Mouse (Mus musculus) spleen, embryonic (tissue): ENCODE results near the gene Kctd12.

Experiments
- CTCF ChIA-PET: fragments of 350-600 bp; sonication (Branson Sonifier 250); formaldehyde crosslinking; loops from one replicate; lab custom pipeline; 2022; lab: Charles Lee

Kctd12 gene

DNA sequence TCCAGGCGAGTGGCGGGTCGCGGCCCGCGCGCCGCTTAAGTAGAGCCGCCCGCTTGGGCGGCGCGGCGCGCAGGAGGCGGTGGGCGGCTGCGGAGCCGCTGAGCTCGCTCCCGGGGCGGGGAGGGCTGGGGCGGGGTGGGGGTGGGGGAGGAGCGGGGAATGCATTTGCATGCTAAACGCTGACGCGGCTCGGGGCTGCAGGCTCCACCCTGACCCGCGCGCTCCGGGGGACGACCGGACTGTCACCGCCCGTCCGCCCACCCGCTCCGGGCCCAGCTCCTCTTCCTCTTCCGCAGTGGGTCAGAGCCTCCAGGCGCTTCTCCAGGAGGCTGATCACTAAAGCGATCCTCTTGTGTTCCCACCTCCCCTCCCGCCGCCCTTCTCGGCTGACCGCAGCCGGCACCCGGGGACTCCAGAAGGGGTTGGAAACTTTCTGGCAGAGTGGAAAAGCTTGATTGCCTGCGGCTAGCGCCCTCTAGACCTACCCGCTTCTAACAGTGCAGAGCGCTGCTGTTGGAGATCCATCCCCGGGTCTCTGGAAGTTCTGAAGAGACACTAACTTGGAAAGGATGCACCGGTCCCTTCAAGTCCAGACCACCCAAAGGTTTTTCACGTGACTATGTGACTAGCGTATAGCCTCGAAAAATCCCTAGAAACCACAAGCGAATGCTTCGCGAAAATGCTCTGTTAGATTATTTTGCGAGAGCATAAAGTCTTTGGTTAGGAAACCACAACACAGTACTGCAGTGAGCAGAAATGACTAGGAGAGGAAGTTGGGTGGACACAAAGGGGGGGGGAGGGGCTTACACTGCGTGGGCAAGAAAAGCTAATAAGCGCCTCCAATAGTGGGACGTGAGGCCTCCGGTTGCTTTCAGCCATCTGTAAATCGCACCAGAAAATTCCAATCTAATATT, at the start of gene Kctd12:
Kctd12 (minus strand) TSS at position 11 of the 914 bp plus-strand sequence.
- CTCF ChIA-PET, result interaction anchor here (1.1 to 1.5 kb wide), 2 partner anchors 76 to 143 kb away, joined by 3 read pairs; no protein-coding TSS in a partner anchor

DNA sequence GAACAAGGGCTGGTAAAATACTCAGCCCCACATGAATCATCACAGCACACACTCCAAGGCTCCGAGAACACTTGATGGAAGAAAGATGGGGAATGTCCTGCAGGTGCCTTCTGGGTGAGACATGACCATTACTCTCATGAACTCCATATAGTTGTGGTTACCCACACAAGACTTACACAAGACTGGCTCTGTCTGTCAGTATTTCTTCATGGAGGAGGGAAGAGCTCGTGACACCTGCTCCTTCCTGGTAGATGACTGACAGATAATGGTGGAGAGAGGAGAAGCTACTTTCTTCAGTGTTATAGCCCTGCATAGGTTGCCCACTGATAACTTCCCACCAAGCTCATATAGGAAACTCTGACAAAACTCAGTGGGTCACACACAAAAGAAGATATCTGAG, 46.8 kb upstream of the Kctd12 start:
- CTCF ChIA-PET, result no interaction called here

DNA sequence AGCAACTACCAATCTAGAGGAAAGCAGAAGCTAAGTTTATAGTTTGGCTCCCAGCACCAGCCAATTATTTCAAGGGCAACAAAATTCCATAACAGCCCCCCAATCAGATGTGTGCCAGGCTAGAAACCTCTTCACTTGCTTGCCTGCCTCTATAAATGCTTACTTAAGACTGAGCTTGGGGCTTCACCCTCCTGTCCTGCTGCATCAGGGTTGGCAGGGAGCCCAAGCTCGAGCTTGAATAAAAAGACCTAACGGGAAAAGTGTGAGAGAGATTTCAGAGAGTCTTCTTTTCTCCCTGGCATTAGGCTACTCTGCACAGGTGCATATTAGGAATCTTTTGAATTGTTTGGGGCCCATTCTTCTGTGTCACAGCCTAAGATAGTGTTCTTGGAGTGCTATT, 37.6 kb upstream of the Kctd12 start:
- CTCF ChIA-PET, result no interaction called here

DNA sequence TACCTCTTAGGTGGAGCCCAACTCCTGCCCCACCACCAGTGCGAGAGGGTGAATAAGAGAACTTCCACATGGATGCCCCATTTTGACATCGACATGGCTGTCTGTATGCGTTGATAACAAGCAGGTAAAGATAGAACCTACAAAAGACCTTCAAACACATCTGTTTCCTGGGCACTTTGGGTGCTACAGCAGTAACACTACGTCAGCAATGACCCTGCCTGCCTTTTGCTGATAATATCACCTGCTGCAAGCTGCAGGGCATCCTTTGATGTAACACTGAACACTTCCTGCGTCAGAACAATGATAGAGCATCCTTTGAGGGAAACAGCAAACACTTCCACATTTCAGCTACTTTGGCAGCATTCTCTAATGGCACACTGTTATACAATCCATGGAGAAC, 34.6 kb upstream of the Kctd12 start:
- CTCF ChIA-PET, result interaction anchor here (0.7 kb wide), 1 partner anchor 359 kb away, joined by 5 read pairs; no protein-coding TSS in a partner anchor

DNA sequence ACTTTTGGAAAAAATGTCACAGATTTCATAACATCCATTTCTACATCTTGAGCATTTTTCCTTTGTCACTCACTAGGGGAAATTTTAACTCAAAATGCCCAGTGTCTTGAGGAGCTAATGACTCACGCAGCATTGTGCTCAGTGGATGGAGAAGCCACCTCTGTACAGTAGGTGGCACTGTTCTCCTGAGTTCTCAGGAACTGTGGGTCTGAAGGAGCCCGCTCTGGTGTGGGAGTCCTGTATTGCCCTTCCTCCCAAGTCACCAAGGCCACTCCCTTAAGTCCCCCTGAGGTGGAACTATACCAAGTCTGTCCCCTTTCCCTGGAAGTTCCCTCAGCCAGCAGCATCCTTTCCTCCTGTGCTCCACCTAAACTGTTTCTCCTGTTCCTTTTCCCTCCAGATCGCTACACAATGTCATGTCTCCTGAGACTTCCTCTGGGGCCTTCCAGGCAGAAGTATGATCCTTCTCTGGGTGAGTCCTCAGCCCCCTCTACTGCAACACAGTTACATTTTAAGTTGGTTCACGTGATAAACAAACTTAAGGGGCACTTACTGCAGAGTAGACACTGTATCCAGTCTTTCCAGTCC, 30.2 kb upstream of the Kctd12 start:
- CTCF ChIA-PET, result interaction anchor here (0.9 to 4.3 kb wide), 3 partner anchors 34 to 39 kb away, joined by 3 to 25 read pairs (median 6); partner anchors contain the start of gene Acod1

DNA sequence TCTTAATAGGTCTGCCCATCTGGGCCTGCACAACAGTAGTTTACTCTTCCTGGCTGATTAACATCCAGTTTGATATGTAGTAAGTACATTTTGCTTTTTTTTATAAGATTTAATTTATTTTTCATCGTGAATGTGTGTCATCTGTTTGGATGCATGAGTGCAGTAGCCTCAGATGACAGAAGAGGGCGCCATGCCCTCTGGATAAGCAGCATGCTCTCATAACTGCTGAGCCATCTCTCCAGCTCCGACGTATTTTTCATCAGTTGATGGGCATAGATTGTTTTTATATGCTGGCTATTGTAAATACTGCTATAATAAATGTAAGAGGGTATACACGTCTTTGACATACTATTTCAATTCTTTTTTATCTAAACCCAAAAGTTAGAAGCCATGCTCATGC, 29.3 kb upstream of the Kctd12 start:
- CTCF ChIA-PET, result interaction anchor here (0.6 to 4.3 kb wide), 4 partner anchors 35 to 216 kb away, joined by 3 to 25 read pairs (median 3); partner anchors contain the start of gene Acod1

DNA sequence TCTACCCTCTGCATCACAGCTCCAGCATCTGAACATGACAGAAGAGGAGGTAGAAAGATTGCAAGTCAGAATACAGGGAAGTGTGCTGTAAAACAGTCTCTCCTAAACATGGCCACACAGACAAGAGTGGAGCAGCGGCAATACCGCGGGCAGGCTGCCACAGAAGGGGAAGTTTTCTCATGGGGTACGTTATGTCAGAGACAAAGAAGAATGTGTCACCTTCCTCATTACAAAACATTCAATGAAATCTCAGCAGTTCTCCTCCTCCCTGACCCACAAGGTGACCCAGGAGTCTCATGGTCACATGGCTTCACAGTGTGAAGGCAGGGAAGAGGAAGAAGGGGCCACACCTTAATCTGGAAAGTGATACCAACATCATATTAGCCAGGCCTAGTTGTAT, 25.3 kb upstream of the Kctd12 start:
- CTCF ChIA-PET, result no interaction called here

DNA sequence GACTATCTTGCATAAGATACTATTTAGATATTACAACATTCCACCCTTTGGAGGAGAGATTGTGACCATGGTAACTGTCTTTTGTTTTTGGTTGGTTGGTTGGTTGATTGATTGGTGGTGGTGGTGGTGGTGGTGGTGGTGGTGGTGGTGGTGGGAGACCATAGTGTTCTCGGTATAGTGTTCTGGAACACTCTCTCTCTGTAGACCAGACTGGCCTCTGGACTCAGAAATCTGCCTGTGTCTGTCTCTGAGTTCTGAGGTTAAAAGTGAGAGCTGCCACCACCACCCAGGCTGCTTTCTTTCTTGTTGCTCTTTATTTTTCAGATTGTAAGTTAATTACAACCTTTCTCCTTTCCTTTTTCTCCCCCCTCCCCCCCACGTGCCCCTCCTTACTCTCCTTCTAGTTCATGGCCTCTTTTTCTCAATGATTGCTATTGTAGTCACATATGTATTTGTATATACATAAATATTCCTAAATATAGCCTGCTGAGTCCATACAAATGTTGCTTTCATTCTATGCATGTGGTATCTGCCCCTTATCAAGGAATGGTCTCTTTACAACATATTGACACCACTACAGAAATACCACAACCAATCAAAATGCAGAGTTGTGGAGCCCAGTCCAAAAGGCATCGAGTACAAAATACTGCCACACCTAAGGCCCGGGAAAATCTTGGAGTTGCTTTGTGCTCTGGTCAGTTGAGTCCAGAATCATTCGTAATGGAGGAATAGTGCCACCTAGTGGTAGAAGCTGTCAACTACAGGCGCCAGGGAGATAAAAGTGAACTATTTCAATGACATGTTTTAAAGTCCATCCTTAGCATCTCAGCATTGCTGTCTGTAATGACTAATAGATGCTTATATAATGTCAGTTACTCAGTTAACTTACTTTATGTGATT, 12.5 kb upstream of the Kctd12 start:
- CTCF ChIA-PET, result interaction anchor here (0.6 to 0.7 kb wide), 2 partner anchors 57 to 512 kb away, joined by 3 to 15 read pairs; no protein-coding TSS in a partner anchor

DNA sequence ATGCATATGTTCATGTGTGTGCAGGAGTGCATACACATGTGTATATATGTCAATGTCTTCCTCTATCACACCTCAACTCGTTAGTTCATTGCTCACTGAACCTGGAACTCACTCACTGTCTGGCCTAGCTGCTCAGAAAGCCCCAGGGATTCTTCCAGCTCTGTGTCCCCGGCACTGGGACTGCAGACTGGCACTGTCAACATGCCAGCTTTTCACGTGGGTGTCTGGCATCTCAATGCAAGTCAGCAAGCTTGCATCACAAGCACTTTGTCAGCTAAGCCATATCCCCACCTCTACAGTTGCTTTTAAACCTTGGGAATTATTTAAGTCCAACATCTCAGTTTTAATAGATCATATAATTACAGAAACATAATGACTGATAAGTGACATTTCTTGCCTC, 8.3 kb upstream of the Kctd12 start:
- CTCF ChIA-PET, result no interaction called here

DNA sequence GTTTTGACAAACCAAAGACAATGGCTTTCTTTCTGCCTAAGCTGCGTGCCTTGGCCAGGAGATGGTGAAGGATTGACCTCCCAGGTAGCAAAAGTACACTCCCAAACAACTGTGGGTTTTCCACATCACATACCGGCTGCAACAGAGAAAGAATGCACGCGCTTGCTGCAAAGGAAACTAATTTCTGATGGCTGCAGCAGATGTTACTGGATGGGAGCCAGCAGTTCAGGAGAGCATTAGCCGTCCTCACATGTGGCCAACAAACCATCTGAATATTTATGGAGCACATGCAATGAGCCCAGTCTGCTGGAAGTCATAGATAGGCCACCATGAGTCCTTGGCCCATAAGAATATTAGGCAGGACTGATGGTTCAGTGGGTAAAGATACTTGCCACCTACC, 7.4 kb upstream of the Kctd12 start:
- CTCF ChIA-PET, result interaction anchor here (0.7 kb wide), 1 partner anchor 195 kb away, joined by 6 read pairs; no protein-coding TSS in a partner anchor

DNA sequence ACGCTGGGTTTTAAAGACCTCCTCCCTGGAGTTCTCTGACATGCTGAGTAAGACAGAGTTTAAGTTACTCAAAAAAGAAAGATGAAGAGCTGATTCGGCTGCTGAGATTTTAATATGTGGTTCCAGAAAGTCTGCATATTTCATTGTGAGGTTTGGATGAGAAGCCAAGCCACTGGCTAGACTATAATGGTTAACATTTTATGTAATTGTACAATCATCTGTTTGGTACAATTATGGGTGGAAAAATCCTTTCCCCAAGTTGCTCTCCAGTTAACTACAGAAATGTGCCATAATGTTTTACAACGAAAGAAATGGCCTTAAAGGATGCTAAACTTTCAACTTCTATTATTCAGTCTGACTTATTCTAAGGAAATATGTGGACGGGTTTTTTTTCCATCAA, 6.8 kb upstream of the Kctd12 start:
- CTCF ChIA-PET, result interaction anchor here (0.7 kb wide), 1 partner anchor 194 kb away, joined by 6 read pairs; no protein-coding TSS in a partner anchor

DNA sequence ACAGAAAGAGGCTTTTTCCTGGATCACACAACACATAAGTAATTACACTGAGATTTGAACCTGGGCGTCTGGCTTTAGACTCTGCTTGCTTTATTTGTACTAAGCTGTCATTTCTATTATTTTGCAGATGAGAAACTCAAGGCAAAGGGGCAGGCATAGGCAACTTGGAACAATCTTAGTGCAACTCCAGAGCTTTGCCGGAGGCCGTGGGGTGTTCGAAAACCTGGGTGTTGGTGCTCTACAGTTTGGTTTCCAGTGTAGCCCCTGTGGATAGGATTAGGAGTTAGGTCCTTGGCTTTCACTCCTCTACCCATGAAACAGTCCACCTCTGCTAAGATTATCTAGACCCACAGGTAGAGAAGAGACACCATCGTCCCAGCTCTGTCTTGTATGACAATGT, 5.2 kb upstream of the Kctd12 start:
- CTCF ChIA-PET, result no interaction called here

DNA sequence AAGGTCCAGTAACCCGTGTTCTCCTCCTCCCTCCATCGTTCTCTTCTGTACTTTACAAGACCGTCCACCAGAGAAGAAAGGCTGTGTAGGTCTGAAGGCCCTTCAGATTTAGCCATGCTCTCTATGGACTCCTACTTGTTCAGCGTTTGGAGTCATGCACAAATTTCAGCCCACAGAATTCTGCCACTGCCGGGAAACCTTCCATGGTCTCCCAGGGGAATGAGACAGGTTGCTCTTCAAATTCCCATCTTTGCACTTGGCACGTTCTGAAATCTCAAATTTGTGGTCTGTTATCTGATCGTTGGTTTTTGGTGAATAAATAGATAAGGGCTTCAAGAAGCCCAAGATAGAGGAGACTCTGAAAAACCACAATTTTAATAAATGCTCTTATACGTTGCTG, 1.2 kb upstream of the Kctd12 start:
- CTCF ChIA-PET, result interaction anchor here (1.1 kb wide), 1 partner anchor 143 kb away, joined by 3 read pairs; no protein-coding TSS in a partner anchor

DNA sequence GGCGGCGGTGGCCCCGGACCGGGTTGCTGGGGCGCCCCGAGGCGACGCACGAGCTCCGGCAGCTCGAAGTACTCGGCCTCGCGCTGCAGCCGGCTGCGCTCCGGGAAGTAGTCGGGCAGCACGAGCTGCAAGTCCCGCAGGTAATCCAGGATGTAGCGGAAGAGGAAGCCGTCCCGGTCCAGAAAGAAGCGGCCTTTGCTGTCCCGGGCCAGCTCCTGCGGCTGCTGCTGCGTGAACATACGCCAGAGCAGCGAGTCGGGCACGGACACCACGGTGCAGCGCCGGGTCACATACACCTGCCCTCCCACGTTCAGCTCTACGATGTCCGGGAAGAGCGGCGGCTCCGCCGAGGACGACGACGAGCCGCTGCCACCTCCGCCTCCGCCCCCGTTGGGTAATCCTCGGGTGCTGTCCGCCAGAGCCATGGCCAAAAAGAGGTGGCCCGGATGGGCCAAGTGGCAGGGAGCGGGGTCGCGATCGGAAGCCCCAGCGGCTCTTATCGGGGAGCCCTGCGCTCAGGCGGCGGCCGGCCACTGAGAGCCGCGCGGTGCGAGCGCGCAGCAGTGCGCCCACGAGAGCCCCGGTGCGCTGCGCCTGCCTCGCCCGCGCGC, 316 bp downstream of the Kctd12 start:
- CTCF ChIA-PET, result interaction anchor here (1.3 to 1.5 kb wide), 2 partner anchors 75 to 187 kb away, joined by 3 to 5 read pairs; no protein-coding TSS in a partner anchor

DNA sequence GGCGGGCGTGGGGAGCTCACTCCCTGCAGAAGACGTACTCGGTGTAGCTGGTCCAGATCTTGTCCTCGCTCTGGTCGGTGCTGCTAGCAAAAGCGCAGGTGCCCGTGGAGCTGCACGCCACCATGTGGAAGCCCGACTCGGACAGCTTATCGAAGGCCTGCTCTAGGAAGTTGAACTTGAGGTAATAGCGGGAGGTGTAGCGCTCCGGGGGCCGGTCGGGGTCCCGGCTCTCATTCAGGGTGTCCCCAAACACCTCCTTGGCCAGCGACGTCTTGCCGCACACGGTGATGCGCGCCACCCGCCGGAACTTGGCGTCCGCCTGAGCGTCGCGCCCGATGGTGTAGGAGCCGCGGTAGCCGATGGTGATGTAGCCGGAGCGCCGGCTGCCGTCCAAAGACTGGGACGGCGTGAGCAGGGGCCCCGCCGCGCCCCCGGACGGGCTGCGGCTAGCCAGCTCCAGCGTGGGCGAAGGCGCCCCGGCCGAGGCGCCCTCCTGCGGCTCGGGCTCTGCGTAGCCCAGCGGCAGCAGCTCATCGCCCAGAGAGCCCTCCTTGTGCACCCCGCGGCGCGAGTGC, 909 bp downstream of the Kctd12 start:
- CTCF ChIA-PET, result interaction anchor here (0.9 to 1.5 kb wide), 3 partner anchors 57 to 187 kb away, joined by 3 to 5 read pairs (median 3); no protein-coding TSS in a partner anchor

DNA sequence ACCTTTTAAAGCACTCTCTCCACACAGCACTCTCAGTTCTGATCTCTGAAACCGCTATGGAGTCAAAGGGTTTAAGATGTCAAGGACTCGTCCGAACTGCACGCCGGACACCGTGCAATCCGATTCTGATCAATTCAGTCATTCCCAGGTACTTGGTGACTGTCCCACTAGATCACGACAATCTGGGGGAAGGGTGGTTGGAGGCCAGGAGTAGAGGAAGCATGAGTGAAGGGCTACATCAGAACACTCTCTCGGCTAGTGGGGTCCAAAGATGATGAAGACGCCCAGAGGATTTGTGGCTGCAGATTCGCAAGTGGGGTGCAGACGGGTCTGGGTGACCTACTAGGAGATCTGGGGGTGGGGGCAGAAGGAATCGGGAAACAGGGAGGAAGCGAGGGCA, 1.5 kb downstream of the Kctd12 start:
- CTCF ChIA-PET, result interaction anchor here (0.8 to 1.5 kb wide), 4 partner anchors 57 to 186 kb away, joined by 3 to 5 read pairs (median 3); no protein-coding TSS in a partner anchor

DNA sequence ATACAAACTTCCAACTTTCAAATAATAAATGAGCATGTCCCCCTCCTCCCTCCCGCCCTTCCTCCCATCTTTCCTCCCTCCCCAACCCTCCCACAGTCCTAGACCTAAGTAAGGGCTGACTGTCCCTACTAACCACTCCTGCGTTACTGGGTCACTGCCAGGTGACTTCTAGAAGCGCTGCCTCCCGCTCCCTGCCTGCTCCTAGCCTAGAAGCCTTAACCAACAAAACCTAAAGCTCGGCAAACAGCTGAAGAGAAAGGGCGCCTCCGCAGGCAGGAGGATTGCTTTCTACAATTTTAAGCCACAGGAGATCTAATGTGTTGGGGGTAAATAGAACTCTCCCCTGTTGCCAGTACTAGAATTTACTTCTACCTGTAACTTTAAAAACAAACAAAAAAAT, 2.0 kb downstream of the Kctd12 start:
- CTCF ChIA-PET, result interaction anchor here (0.7 to 0.8 kb wide), 2 partner anchors 13 to 170 kb away, joined by 3 to 4 read pairs; no protein-coding TSS in a partner anchor

DNA sequence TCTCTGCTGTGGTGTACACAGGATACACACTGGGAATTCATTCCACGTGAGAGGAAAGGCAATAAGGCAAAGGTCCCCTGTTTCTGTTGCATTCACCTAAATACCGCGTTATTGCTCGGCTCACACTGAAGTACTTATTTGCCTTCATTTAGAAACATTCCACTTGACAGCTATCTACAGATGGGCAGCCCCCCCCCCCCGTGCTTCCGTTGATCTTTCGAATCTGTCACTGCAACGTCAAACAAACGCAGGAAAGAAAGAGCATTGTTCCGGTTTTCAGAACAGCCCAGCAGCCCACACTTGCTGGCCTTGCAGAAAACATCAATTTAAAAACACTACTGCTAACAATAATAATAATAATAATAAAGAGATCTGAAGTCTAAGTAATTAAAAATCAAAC, 2.6 kb downstream of the Kctd12 start:
- CTCF ChIA-PET, result interaction anchor here (0.7 to 0.8 kb wide), 3 partner anchors 13 to 173 kb away, joined by 3 to 4 read pairs (median 3); no protein-coding TSS in a partner anchor

DNA sequence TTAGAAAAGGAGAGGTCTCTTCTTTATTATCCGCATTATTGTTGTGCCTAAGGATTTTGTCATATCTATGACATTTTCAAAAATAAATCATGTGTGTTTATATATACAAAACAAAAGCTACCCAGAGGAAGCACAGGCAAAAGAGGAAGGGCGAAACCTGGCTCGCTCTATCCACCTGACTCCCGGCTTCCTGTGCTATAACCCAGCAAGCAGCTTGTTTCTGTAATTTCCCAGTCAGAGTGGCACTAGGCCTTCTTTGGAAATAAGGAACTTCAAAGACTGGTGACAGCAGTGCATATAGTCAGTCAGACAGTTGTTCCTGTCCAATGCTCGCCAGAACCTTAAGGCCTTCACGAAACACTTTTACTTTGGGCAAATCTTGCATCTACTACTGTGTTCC, 6.6 kb downstream of the Kctd12 start:
- CTCF ChIA-PET, result no interaction called here

DNA sequence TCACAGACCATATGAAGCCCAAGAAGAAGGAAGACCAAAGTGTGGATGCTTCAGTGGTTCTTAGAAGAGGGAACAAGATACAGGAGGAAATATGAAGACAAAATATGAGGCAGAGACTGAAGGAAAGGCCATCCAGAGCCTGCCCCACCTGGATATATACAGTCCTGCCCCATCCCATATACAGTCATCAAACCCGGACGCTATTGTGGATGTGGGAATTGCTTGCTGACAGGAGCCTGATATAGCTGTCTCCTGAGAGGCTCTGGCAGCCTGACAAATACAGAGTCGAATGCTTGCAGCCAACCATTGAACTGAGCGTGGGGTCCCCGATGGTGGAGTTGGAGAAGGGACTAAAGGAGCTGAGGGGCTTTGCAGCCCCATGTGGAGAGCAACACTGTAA, 13.6 kb downstream of the Kctd12 start:
- CTCF ChIA-PET, result no interaction called here
